Mouse (Mus musculus): Measurements from ENCODE around the gene Rmi2.
"Not testable (repeated sequence)": the region's sequence is repeated elsewhere in the genome, so short reads cannot be mapped to it uniquely, and the experiment has no call there.

Rmi2 gene

DNA sequence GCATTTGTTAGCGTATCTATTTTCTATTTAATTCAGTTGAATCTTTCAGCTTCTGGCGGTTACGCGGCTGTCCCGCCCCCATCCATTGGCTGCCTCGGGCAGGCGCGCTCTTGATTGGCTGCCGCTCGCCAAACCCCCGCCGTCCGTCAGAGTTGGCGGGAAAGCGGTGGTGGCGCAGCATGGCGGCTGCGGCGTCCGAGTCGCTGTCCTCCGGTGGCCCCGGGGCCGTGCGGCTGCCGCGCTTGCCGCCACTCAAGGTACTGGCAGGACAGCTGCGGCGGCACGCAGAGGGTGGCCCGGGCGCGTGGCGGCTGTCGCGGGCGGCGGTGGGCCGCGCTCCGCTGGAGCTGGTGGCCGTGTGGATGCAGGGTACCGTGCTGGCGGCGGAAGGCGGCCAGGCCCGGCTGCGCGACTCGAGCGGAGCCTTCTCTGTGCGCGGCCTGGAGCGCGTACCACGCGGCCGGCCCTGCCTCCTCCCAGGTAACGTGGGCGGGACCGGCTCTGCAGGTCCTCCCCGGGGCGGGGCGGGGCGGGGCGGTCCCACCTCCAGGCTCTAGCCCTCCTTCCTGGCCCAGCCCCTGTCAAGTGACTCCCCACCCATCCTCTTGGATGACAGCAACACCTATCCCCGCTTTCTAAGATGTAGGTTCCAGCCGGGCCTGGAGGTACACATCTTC lies at the start of gene Rmi2:
Rmi2 (plus strand) TSS at position 149 of the 677 bp plus-strand sequence.
- DNase-seq (ENCODE audit: low spot score in 2 of 2) = peak; percentile 81 to 85

- DNase-seq (ENCODE audit: low spot score in 2 of 2) = peak; percentile 90 to 92
These were observed 49.3 kb upstream of the Rmi2 start, which contains the start of gene Socs1 for GRCm38 (mm10) chr16:10785371-10786231. TSS of gene Socs1 (minus strand) at chr16:10785536.

DNA sequence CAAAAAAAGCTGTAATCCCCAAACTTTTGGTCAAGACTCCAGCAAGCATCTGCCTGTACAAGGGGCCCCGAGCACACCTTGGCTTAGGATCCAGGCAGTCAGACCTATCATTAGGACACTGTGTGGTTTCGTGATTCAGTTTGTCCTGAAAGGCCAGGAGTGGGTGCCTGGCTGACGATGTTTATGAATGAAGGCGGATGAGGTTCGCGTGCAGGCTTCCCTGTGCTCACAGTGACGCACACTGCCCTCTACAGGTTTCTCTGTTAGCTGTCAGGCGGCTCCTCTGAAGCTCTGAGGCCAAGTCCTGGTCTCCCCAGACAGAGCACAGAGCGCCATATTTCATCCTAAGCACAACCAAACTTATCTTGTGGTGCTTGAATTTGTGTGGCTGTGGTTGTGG lies 48.6 kb upstream of the Rmi2 start:
- DNase-seq (ENCODE audit: low spot score in 2 of 2) = peak; percentile 78 to 81

GRCm38 (mm10) chr16:10786782-10787547 lies 47.9 kb upstream of the Rmi2 start:
- DNase-seq (ENCODE audit: low spot score in 2 of 2) = no peak

DNA sequence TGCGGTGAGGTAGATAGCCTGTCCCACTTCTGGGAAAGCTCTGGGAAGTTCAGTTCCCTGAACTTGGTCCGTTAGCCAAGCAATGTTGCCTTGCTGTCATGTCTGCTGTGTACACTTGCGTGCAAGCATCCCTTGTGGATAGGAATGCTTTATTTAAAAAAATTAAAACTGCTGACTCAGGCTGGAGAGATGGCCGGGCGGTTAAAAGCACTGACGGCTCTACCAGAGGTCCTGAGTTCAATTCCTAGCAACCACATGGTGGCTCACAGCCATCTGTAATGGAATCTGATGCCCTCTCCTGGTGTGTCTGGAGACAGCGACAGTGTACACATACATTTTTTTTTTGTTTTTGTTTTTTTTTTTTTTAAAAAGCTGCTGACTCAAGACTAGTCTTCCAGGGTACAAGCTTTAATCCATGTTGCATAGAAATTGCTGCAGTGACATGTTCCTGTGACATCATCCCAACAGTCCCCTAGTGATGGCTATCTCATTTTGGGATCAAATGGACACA lies 47.3 kb upstream of the Rmi2 start:
- no peak for DNase-seq (ENCODE audit: low spot score in 2 of 2)

DNA sequence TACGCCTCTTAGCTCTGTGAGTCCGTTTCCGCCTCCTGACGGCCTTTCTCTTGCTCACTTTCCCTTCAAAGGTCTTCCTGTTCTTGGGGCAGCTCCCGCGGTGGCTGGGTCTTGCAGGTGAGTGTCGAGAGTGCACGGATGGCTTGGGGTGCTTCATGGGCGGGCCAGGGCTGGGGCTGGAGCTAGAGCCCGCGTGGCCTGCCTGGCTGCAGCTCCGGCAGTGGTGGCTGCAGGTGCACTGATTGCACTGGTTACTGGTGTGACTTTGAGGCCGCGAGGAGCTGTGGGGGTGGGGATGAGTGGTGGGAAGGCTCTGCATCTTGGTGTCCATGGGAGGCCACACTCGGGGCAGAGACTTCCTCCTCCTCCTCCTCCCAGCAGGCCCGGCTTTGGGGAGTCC lies 46.6 kb upstream of the Rmi2 start, which contains the start of gene Tnp2:
Tnp2 (minus strand) TSS at position 390 of the 400 bp plus-strand sequence.
- DNase-seq (ENCODE audit: low spot score in 2 of 2) = no peak

DNA sequence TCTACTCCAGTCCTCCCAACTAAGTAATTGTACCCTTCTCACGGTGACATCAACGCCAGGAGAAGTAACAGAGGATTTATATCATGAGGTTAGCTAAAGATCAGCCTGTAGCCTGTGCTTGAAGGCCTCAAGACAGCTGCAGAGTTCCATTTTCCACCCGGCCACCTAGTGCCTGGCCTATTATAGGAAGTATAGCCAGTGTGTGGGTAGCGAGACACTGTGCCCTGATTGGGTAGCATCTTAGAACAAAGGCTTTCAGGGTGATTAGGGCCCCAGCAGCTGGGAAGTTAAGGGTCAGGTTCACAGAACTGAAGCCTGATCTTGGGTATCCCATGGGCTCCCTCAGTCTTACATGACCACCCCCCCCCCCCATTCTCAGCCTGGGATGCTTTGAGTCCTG lies 46.0 kb upstream of the Rmi2 start:
- DNase-seq (ENCODE audit: low spot score in 2 of 2) = no peak

DNA sequence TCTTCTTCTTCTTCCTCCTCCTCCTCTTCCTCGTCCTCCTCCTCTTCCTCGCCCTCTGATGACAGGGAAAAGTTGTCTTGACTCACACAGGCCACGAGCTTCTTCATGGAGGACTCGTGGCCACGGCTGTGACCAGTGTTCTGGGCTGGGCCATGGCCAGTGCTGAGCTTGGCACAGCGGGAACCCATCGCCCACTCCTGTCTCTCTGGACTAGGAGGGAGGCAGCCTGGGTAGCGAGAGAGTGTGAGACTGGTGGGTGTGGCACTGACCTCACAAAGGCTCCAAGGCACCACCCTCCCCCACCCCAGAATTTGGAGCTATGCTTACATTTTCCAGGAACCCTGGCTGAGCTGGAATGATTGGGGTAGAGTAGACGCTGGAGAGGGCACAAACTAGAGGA lies 44.2 kb upstream of the Rmi2 start, which contains the start of gene Prm3:
Prm3 (minus strand) TSS at position 213 of the 400 bp plus-strand sequence.
- no peak for DNase-seq (ENCODE audit: low spot score in 2 of 2)

DNA sequence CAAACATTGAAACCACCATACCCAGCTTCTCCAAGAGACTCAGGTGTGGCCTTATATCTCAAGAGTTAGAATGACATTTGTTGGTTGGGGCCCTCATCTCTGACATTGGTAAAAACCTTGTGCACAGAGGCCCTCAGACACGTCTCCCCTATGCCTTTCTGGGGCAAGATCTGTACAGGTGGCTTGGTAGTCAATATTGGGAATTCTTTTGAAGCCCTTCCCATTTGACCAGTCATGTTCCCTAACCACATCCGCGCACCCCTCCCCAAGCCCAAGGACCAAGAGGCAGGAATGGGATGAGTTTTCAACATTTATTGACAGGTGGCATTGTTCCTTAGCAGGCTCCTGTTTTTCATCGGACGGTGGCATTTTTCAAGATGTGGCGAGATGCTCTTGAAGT lies 38.8 kb upstream of the Rmi2 start, which contains the start of gene Prm2:
Prm2 (minus strand) TSS at position 101 of the 400 bp plus-strand sequence.
- no peak for DNase-seq (ENCODE audit: low spot score in 2 of 2)

DNA sequence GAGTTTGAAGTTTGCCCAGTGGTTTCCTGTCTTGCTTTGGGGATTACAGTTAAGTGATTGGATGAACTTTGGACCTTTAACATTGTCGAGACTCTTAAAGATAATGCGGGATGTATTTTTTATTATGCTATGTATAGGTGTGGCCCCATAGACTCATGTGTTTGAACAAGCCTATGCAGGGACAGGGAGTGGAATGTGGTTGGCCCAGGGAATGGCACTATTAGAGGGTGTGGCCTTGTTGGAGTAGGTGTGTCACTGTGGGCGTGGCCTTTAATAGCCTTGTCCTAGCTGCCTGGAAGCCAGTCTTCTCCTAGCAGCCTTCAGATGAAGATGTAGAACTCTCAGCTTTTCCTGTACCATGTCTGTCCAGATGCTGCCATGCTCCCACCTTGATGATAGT lies 32.4 kb upstream of the Rmi2 start:
- not testable (repeated sequence) for DNase-seq (ENCODE audit: low spot score in 2 of 2)

DNA sequence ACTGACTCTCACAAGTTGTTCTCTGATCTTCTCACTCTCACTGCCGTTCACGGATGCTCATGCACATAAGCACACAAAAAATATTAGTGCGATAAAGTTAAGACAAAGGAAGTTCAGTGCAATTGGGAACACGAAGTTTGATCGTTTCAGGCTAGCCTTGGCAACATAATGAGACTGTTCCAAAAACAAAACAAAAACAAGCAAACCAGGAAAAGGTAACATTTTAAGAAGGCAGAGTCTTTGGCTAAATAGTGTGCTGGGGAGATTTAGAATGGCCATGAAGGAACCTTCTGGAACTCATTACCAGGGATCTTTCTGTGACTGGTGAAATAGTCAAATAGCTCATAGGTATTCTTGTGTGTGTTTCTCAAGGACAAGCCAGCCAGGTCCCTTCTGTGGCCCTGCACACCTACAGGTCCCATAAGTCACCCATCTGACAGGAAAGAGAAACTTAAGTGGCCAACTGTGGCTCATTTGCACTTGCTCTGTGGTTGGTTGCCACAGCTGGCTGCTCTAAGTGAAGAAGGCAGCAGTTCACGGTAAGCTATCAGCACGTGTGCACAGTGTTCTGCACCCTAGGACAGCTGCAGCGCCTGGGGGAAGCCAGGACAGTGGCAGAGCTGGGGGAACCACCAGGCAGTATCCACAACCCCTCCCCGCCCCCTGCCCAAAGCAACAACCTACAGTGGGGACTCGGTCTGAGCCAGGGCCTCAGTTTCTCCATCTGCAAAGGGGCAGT lies 28.9 kb upstream of the Rmi2 start, which contains the start of gene Prm1:
Prm1 (minus strand) TSS at position 51 of the 739 bp plus-strand sequence.
- DNase-seq (ENCODE audit: low spot score in 2 of 2) = no peak

GRCm38 (mm10) chr16:10810376-10810775 lies 24.5 kb upstream of the Rmi2 start:
- no peak for DNase-seq (ENCODE audit: low spot score in 2 of 2)

DNA sequence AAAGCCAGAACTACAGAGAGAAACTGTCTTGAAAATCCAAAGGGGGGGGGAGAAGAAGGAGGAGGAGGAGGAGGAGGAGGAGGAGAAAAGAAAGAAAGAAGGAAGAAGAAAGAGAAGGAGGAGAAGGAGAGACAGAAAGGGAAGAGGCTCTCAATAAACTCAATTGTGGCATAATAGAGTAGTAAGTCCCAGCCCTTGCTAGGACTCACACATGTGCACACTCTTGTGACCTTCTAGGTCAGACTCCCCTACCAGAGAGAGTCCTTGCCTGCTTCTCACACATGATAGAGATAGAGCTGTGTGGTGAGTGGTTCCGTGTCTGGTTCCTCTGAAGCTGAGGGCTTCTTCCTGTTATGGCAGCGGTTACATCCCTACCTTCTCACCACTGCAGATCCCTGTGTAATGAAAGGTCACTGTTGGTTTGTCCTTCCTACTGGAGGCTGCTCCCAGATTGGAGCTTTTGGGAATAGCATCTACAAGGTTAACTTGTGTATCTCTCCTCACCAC lies 21.9 kb upstream of the Rmi2 start, which contains the start of gene Gm11172:
Gm11172 (plus strand) TSS at position 51 of the 507 bp plus-strand sequence.
- DNase-seq (ENCODE audit: low spot score in 2 of 2) = no peak

DNA sequence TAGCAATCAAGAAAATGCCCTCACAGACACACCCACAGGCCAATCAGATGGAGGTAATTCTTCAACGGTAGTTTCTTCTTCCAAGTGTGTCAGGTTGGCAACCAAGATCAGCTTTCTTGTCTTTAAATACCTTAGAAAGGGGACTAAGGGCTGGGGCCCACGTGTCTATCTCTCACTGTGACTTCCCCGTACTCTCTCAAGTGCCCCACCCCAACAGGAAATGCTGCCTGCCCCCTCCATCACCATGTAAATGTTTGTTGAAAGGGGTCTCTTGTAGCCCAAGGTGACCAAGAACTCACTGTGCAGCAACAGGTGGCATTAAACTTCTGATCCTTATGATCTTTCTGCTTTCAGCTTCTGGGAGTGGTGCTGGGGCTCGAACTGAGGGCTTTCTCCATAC lies 21.1 kb upstream of the Rmi2 start:
- no peak for DNase-seq (ENCODE audit: low spot score in 2 of 2)

DNA sequence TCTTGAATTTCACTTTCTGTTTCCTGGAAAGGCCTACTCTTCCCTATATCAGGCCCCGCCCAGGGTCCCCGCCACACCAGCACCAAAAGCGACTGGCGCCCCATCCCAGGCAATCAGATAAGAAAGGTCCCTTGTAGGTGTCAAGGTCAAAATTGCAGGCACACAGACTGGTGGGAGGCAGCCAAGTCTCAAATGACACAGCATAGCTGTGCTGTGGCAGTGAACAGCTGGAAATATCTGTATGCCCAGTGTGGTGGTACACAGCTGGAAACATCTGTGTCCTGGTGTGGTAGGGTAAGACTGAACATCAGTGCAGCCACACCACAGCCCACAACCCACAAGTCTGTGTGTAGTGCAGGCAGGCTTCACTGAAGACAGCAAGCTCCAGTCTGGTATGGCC lies 20.0 kb upstream of the Rmi2 start:
- no peak for DNase-seq (ENCODE audit: low spot score in 2 of 2)

DNA sequence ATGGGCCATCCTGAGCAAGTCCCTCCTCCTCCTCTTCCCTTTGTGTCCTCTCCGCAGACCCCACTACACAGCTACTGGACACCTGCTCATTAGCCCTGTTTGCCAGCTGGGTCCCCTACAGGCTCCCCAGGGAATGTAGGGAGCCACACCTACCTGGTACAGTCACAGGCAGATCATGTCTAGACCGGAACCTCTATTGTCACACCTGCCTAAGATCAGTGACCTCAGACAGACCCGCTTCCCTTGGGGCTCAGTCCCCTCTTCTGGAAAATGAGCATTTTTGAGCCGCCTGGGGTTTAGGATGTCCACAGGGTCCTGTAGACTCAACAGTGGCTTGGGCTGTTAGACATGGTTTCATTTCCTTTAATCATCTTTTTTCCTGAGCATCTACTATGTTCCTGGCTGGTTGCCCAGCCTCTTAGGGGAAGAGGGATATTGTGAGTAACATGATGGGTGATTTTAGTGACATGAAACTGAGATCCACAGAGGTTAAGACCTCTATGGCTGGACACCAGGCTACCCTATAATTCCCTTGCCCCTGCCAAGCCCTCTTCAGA lies 16.2 kb upstream of the Rmi2 start:
- no peak for DNase-seq (ENCODE audit: low spot score in 2 of 2)

DNA sequence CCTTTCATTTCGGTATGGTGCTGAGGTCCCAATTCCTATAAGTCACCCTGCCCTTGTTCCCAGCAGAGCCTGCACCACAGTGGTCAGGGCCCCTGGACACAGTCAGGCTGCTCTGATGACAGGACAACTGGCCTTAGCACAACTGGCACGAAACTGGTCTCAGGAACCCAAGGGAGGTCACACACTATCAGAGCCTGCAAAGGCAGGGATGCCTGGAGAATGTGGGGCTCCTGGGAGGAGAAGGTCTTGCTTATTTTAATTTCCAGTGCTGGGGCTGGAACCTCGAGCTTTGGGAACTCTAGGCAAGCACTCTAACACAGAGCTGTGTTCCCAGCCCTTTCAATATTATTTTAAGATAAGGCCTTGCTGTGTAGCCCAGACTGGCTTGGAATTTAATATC lies 14.9 kb upstream of the Rmi2 start:
- no peak for DNase-seq (ENCODE audit: low spot score in 2 of 2)

GRCm38 (mm10) chr16:10821387-10821786 lies 13.5 kb upstream of the Rmi2 start:
- DNase-seq (ENCODE audit: low spot score in 2 of 2) = no peak

DNA sequence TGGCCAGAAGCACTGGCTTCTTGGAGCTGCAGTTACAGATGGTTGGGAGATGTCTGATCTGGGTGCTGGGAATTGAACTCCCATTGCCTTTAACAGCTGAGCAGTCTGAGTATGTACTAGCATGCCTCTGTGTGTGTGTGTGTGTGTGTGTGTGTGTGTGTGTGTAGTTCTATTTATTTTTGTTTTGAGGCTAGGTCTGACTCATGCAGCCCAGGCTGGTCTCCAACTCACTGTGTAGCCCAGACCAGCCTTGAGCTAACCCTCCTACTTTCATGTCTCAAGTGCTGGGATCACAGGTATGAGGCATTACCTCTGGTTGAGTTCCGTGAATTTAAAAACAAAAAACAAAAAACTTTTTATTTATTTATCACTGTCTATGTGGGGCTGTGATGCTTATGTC lies 10.3 kb upstream of the Rmi2 start:
- no peak for DNase-seq (ENCODE audit: low spot score in 2 of 2)

DNA sequence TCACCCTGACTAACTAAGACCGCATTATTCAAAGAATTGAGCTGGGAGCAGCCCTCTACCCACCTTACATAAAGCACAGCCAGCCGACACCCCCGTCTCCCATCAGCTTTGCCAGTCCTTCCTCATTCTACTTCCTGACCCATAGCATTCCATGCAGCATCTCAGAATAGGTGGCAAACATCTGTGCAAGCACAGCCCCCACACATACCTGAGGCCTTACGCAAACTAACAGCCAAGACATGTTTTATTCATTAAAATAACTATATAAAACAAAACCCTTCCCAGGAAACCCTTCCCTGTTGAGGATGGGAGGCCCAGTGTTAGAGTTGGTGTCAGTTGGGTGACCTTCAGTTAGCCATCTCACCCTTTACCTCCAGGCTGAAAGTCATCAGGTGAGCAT lies 9.0 kb upstream of the Rmi2 start:
- no peak for DNase-seq (ENCODE audit: low spot score in 2 of 2)
